Mouse (Mus musculus) liver, adult 2 months (tissue): Measurements from ENCODE around the gene Rpl36-ps4. TPM values are rescaled to one million over a fixed set of nuclear protein-coding genes. Genes with fewer than 3 reads are reported as not detected.

Experiments
- DNase-seq: peaks from one replicate; pipeline ENCODE4 v3.0.0-alpha.2; 2011; ENCODE audit warnings: low read depth, low spot score; ENCODE audit errors: extremely low read depth
- H3K27ac ChIP-seq: fragments of 200-500 bp; replicated peaks from 2 replicates; pipeline ENCODE4 v1.5.1; 2012; ENCODE audit warnings: low read depth, mild to moderate bottlenecking, control low read depth, inconsistent platforms, low read length; ENCODE audit not compliant: insufficient read depth
- H3K27me3 ChIP-seq: fragments of 200-500 bp; 2 replicates; pipeline ENCODE4 v1.6.1; 2012; ENCODE audit warnings: mild to moderate bottlenecking, moderate library complexity, low read length, inconsistent platforms; ENCODE audit not compliant: control insufficient read depth, insufficient read depth
- H3K36me3 ChIP-seq: fragments of 200-500 bp; 2 replicates; pipeline ENCODE4 v1.6.1; 2012; ENCODE audit warnings: low read length, inconsistent platforms; ENCODE audit not compliant: control insufficient read depth, insufficient read depth
- H3K4me1 ChIP-seq: fragments of 200-500 bp; 2 replicates; pipeline ENCODE4 v1.6.1; 2011; ENCODE audit warnings: low read length; ENCODE audit not compliant: control insufficient read depth, insufficient read depth
- H3K4me3 ChIP-seq: fragments of 200-500 bp; 2 replicates; pipeline ENCODE4 v1.5.1; 2011; ENCODE audit warnings: low read depth, mild to moderate bottlenecking, control low read depth, low read length, moderate library complexity; ENCODE audit not compliant: insufficient read depth
- H3K79me2 ChIP-seq: fragments of 200-500 bp; 2 replicates; pipeline ENCODE4 v1.6.1; 2012; ENCODE audit warnings: inconsistent platforms, mild to moderate bottlenecking, low read length, moderate library complexity; ENCODE audit not compliant: control insufficient read depth, insufficient read depth
- H3K9ac ChIP-seq: fragments of 200-500 bp; 2 replicates; pipeline ENCODE4 v1.6.1; 2012; ENCODE audit warnings: low read depth, mild to moderate bottlenecking, control low read depth, inconsistent platforms, low read length
- CTCF ChIP-seq: fragments of 200-500 bp; IDR thresholded peaks from 2 replicates; pipeline ENCODE4 v1.5.1; 2011; ENCODE audit warnings: low read depth, low read length, control low read depth
- POLR2A ChIP-seq: fragments of 200-500 bp; IDR thresholded peaks from 2 replicates; pipeline ENCODE4 v1.6.1; 2011; ENCODE audit warnings: low read length, control low read depth; ENCODE audit not compliant: insufficient read depth; ENCODE audit errors: extremely low read depth
- WGBS: fragments of 180-500 bp; shearing (Covaris S2); methylation state at CpG from one replicate; pipeline ENCODE4 v1.1.7; 2018; 5-methylcytosine and 5-hydroxymethylcytosine counted together
- polyA plus RNA-seq: library from polyadenylated mRNA; depleted of rRNA; stranded (reverse); fragments of >200 nt; gene quantifications from 2 replicates; pipeline ENCODE4 v1.2.3, GENCODE M21; 2012; rRNA removed
- total RNA-seq: library from RNA; depleted of rRNA; stranded (reverse); fragments of >200 nt; gene quantifications from 2 replicates; pipeline ENCODE4 v1.2.3, GENCODE M21; 2014; rRNA removed

Rpl36-ps4 gene
- not detected in 2 replicates for total RNA-seq
- polyA plus RNA-seq: not detected in 2 replicates

DNA sequence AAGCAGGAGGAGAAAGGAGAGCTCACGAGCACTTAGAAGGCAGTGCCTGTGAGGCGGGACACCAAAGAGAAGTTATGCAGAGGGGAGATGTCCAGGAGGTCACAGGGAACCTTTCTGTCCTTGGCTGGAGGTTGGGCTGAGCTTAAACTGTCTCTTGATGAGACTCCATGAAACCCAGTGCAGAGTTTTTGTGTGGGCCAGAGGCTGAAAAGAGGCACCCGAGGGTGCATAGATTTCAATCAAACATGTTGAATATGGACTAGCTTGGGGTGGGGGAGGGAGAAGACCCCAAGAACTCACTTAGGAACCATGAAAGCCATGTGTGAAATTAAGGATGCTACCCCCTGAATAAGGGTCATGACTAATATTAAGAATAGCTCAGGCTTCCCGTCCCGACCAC lies at the start of gene Rpl36-ps4:
TSS of gene Rpl36-ps4 (plus strand) at position 301 of the 400 bp plus-strand sequence.
- TF ChIP-seq POLR2A: no peak
- no peak for TF ChIP-seq CTCF
- no peaks in the 10 kb centered on the region for H3K36me3 ChIP-seq
- 89% methylated on average over 5 of the region's 5 CpGs for WGBS
- no peak within 1 kb of the TSS for H3K27ac ChIP-seq
- no peaks in the 10 kb centered on the region for H3K4me1 ChIP-seq
- no peak within 1 kb of the TSS for H3K4me3 ChIP-seq
- H3K79me2 ChIP-seq: no peaks in the 10 kb centered on the region
- DNase-seq: no peak
- H3K9ac ChIP-seq: no peak within 1 kb of the TSS
- H3K27me3 ChIP-seq: no peaks in the 10 kb centered on the region

- no peak overlapping the region for H3K4me3 ChIP-seq
- no peaks in the 10 kb centered on the region for H3K4me1 ChIP-seq
- no peak overlapping the region for H3K27ac ChIP-seq
- no peaks in the 10 kb centered on the region for H3K79me2 ChIP-seq
- H3K27me3 ChIP-seq: no peaks in the 10 kb centered on the region
- H3K9ac ChIP-seq: no peak overlapping the region
- H3K36me3 ChIP-seq: no peaks in the 10 kb centered on the region
- DNase-seq: no peak
- no peak for TF ChIP-seq POLR2A
- TF ChIP-seq CTCF: no peak
- WGBS: 78% methylated on average over 13 of the region's 13 CpGs
Measured at GRCm38 (mm10) chr17:87871461-87872126, 49.2 kb upstream of the Rpl36-ps4 start.

- WGBS: 43% methylated on average over 4 of the region's 4 CpGs
- Histone ChIP-seq H3K79me2 (no peaks in the 10 kb centered on the region), H3K36me3 (no peaks in the 10 kb centered on the region), H3K27me3 (no peaks in the 10 kb centered on the region), H3K27ac (no peak overlapping the region), H3K4me3 (no peak overlapping the region), H3K4me1 (no peaks in the 10 kb centered on the region), H3K9ac (no peak overlapping the region)
- TF ChIP-seq POLR2A (no peak), CTCF (no peak)
- DNase-seq: no peak
Measured at GRCm38 (mm10) chr17:87872286-87872685, 48.5 kb upstream of the Rpl36-ps4 start.

DNA sequence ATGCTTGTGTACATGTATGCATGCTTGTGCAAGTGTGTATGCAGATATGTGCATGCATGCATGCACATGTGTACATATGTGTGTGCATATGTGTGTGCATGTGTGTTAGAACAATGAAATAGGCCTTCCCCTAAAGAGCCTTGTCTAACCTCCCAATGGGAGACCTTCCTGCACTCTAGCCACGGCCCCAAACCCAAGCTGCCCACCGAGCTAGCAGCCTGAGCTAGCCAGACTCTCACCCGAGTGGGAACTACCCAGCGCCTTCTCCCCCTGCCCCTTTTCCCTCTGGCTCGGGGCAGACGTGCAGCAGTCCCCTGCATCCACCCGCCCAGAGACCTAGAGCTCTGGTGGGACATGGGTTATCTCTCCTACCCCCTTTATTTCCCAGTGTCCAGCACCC lies 47.3 kb upstream of the Rpl36-ps4 start:
- Histone ChIP-seq H3K4me3 (no peak overlapping the region), H3K79me2 (no peaks in the 10 kb centered on the region), H3K4me1 (no peaks in the 10 kb centered on the region), H3K9ac (no peak overlapping the region), H3K27me3 (no peaks in the 10 kb centered on the region), H3K27ac (no peak overlapping the region), H3K36me3 (no peaks in the 10 kb centered on the region)
- no peak for DNase-seq
- TF ChIP-seq POLR2A: no peak
- TF ChIP-seq CTCF: no peak
- WGBS: 71% methylated on average over 7 of the region's 7 CpGs

DNA sequence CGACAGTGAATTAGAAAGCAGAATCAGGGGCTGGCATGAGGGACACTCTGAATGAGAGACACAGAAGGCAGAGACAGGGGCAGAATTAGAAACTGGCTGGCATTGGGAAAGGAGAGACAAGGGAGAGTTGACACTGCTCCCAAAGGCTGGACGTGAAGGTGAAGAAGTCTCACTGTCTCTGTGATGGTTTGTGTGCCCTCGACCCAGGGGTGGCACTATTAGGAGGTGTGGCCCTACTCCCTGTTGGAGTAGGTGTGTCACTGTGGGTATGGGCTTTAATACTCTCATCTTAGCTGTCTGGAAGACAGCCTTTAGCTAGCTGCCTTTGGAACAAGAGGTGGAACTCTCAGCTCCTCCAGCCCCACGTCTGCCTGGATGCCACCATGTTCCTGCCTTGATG lies 46.8 kb upstream of the Rpl36-ps4 start:
- TF ChIP-seq CTCF (no peak), POLR2A (no peak)
- H3K9ac ChIP-seq: no peak overlapping the region
- H3K4me1 ChIP-seq: no peaks in the 10 kb centered on the region
- H3K79me2 ChIP-seq: no peaks in the 10 kb centered on the region
- no peak overlapping the region for H3K4me3 ChIP-seq
- no peaks in the 10 kb centered on the region for H3K27me3 ChIP-seq
- 83% methylated on average over 4 of the region's 4 CpGs for WGBS
- DNase-seq: no peak
- H3K27ac ChIP-seq: no peak overlapping the region
- no peaks in the 10 kb centered on the region for H3K36me3 ChIP-seq

DNA sequence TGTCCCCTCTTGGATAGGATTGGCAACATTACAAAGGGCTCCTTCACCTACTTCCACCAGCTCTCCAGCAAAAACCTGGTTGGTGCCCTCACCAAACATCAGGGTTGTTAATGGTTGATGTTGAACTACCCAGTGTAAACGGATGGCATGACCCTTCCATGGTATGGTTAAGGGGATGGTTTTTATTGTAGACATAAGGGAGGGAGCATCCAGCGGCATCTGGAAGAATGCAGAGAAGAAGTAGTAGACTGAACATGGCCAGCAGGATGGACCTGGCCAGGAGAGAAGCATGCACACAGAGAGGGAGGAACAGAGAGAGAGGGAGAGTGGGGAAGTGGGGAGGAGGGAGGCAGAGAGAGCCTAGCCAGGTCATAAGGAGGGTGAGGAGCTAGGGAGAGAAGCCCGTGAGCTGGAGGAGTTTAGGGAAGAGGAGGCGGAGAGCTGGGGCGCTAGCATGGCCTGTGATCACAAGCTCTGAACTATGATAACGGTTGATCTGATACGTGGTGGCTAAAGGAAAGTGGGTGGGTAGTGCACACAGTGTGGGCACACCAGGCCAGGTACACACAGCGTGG lies 45.3 kb upstream of the Rpl36-ps4 start:
- 81% methylated on average over 8 of the region's 8 CpGs for WGBS
- no peaks in the 10 kb centered on the region for H3K4me1 ChIP-seq
- H3K4me3 ChIP-seq: no peak overlapping the region
- H3K27me3 ChIP-seq: no peaks in the 10 kb centered on the region
- no peak overlapping the region for H3K9ac ChIP-seq
- H3K36me3 ChIP-seq: no peaks in the 10 kb centered on the region
- DNase-seq: no peak
- H3K79me2 ChIP-seq: no peaks in the 10 kb centered on the region
- no peak overlapping the region for H3K27ac ChIP-seq
- TF ChIP-seq CTCF: no peak
- TF ChIP-seq POLR2A: no peak
